Mouse (Mus musculus): ENCODE data around the gene Pdcl3.
"Not testable (repeated sequence)": the region's sequence is repeated elsewhere in the genome, so short reads cannot be mapped to it uniquely, and the experiment has no call there.

Gene Pdcl3

GRCm38 (mm10) chr1:39025142-39025541, 39.7 kb downstream of the Pdcl3 start:
- no peak for DNase-seq (ENCODE audit: low read depth, low spot score)

GRCm38 (mm10) chr1:39025840-39026239, 40.4 kb downstream of the Pdcl3 start:
- no peak for DNase-seq (ENCODE audit: low read depth, low spot score)

DNA sequence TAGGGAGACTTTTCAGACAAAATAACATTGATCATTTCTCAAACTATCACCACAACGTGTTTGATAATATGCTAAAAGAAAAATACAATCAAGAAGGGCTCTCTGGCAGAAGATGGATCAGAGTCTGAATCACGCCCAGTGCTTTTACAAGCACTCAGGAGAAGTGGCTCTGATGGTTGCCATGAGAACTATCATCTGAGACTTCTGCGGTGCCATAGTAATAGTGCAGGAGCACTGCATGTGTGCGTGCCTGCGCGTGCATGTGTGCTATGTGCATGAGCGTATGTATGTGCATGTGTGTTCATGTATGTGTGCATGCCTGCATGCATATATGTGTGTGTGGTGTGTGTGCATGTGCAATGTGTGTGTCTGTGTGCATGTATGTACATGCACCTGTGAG, 43.8 kb downstream of the Pdcl3 start:
- no peak for DNase-seq (ENCODE audit: low read depth, low spot score)

- no peak for DNase-seq (ENCODE audit: low read depth, low spot score)
Measured at GRCm38 (mm10) chr1:39030108-39030507, 44.7 kb downstream of the Pdcl3 start.

GRCm38 (mm10) chr1:39035817-39036216, 50.4 kb downstream of the Pdcl3 start:
- DNase-seq (ENCODE audit: low read depth, low spot score), result no peak

GRCm38 (mm10) chr1:39042188-39042587, 56.8 kb downstream of the Pdcl3 start:
- no peak for DNase-seq (ENCODE audit: low read depth, low spot score)

- DNase-seq (ENCODE audit: low read depth, low spot score), result not testable (repeated sequence)
Measured at GRCm38 (mm10) chr1:39044442-39044841, 59.0 kb downstream of the Pdcl3 start.

DNA sequence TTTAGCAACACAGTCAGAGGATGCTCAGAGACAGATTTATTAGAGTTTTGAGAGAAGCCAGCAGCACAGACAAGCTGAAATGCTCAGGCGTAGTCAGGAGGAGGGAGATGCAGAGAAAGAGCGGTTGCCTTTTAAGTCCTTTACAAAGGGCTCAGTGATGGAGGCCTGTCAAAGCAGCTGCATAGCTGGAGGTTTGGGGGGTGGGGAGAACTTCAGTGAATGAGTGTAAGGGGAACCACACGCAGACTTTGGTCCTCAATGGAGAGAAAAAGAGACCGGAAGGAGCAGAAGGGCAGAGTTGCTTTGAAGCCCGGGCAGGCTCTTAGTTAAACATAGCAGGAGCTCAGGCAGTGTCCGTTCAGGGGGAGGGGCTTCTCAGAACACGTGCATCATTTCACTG, 61.3 kb downstream of the Pdcl3 start:
- DNase-seq (ENCODE audit: low read depth, low spot score), result no peak
